Mouse (Mus musculus): ENCODE measurements around the gene Lrrc8d.

Lrrc8d gene

GRCm38 (mm10) chr5:105765386-105765785 is 65.6 kb downstream of the Lrrc8d start:
- TF ChIP-seq GATA4 (IDR thresholded peaks at IDR 0.05; ENCODE audit: insufficient replicate concordance, low read length): no peak

- no peak for TF ChIP-seq GATA4 (IDR thresholded peaks at IDR 0.05; ENCODE audit: insufficient replicate concordance, low read length)
Observed at GRCm38 (mm10) chr5:105776368-105776767, 76.6 kb downstream of the Lrrc8d start.

- no peak for TF ChIP-seq GATA4 (IDR thresholded peaks at IDR 0.05; ENCODE audit: insufficient replicate concordance, low read length)
Observed at GRCm38 (mm10) chr5:105776978-105777593, 77.3 kb downstream of the Lrrc8d start.

- TF ChIP-seq GATA4 (IDR thresholded peaks at IDR 0.05; ENCODE audit: insufficient replicate concordance, low read length): no peak
Observed at GRCm38 (mm10) chr5:105777645-105778044, 77.9 kb downstream of the Lrrc8d start.

- no peak for TF ChIP-seq GATA4 (IDR thresholded peaks at IDR 0.05; ENCODE audit: insufficient replicate concordance, low read length)
Observed at GRCm38 (mm10) chr5:105778189-105778588, 78.4 kb downstream of the Lrrc8d start.

GRCm38 (mm10) chr5:105778723-105779122 is 79.0 kb downstream of the Lrrc8d start:
- no peak for TF ChIP-seq GATA4 (IDR thresholded peaks at IDR 0.05; ENCODE audit: insufficient replicate concordance, low read length)

- no peak for TF ChIP-seq GATA4 (IDR thresholded peaks at IDR 0.05; ENCODE audit: insufficient replicate concordance, low read length)
Observed at GRCm38 (mm10) chr5:105779331-105779730, 79.6 kb downstream of the Lrrc8d start.

- no peak for TF ChIP-seq GATA4 (IDR thresholded peaks at IDR 0.05; ENCODE audit: insufficient replicate concordance, low read length)
Observed at GRCm38 (mm10) chr5:105783848-105784247, 84.1 kb downstream of the Lrrc8d start.

- no peak for TF ChIP-seq GATA4 (IDR thresholded peaks at IDR 0.05; ENCODE audit: insufficient replicate concordance, low read length)
Observed at GRCm38 (mm10) chr5:105784724-105785123, 85.0 kb downstream of the Lrrc8d start.

GRCm38 (mm10) chr5:105787577-105787976 is 87.8 kb downstream of the Lrrc8d start:
- no peak for TF ChIP-seq GATA4 (IDR thresholded peaks at IDR 0.05; ENCODE audit: insufficient replicate concordance, low read length)

GRCm38 (mm10) chr5:105789801-105790200 is 90.0 kb downstream of the Lrrc8d start:
- TF ChIP-seq GATA4 (IDR thresholded peaks at IDR 0.05; ENCODE audit: insufficient replicate concordance, low read length): peak; percentile 25; the same call in 1 of the 2 replicates

- no peak for TF ChIP-seq GATA4 (IDR thresholded peaks at IDR 0.05; ENCODE audit: insufficient replicate concordance, low read length)
Observed at GRCm38 (mm10) chr5:105792331-105792801, 92.6 kb downstream of the Lrrc8d start.

- TF ChIP-seq GATA4 (IDR thresholded peaks at IDR 0.05; ENCODE audit: insufficient replicate concordance, low read length): no peak
Observed at GRCm38 (mm10) chr5:105792853-105793547, 93.2 kb downstream of the Lrrc8d start.

GRCm38 (mm10) chr5:105793548-105793940 is 93.8 kb downstream of the Lrrc8d start:
- TF ChIP-seq GATA4 (IDR thresholded peaks at IDR 0.05; ENCODE audit: insufficient replicate concordance, low read length): no peak

- no peak for TF ChIP-seq GATA4 (IDR thresholded peaks at IDR 0.05; ENCODE audit: insufficient replicate concordance, low read length)
Observed at GRCm38 (mm10) chr5:105798421-105798820, 98.7 kb downstream of the Lrrc8d start.

- TF ChIP-seq GATA4 (IDR thresholded peaks at IDR 0.05; ENCODE audit: insufficient replicate concordance, low read length): no peak
Observed at GRCm38 (mm10) chr5:105799850-105800635, 100.3 kb downstream of the Lrrc8d start.

Measured in liver, adult (tissue).